Mouse (Mus musculus) MEL (cell line): Measurements from ENCODE around the gene Qrich1. TPM values are rescaled to one million over a fixed set of nuclear protein-coding genes. Genes with fewer than 3 reads are reported as not detected.

Experiments used
- DNase-seq: peaks from one replicate; pipeline ENCODE4 v3.0.0; 2011; ENCODE audit warnings: low read depth, low spot score
- H3K27ac ChIP-seq: 2 replicates; pipeline ENCODE4 v1.5.1; 2012; ENCODE audit warnings: low read depth, mild to moderate bottlenecking, control low read depth, low read length, moderate library complexity; ENCODE audit not compliant: control insufficient read depth
- H3K27me3 ChIP-seq, 2 experiments: fragments of 150-350 bp in 1 of 2; sonication (generic) in 1 of 2; 2 replicates each; pipeline ENCODE4 v1.6.1; 2012; ENCODE audit warnings: low read length in 2 of 2, mild to moderate bottlenecking in 2 of 2, improper control_type of control experiment in 1 of 2, moderate library complexity in 1 of 2; ENCODE audit not compliant: insufficient read depth in 2 of 2, control insufficient read depth in 1 of 2
- H3K36me3 ChIP-seq, 2 experiments: 2 replicates each; pipeline ENCODE4 v1.6.1; 2012 to 2014; ENCODE audit warnings: low read length in 2 of 2, improper control_type of control experiment in 1 of 2, inconsistent platforms in 1 of 2, mild to moderate bottlenecking in 1 of 2; ENCODE audit not compliant: insufficient read depth in 2 of 2, control insufficient read depth in 1 of 2
- H3K4me1 ChIP-seq, 2 experiments: fragments of 150-350 bp in 1 of 2; sonication (generic) in 1 of 2; 2 replicates each; pipeline ENCODE4 v1.6.1; 2012; ENCODE audit warnings: low read length in 2 of 2, improper control_type of control experiment in 1 of 2, mild to moderate bottlenecking in 1 of 2; ENCODE audit not compliant: insufficient read depth in 2 of 2, control insufficient read depth in 1 of 2
- H3K4me3 ChIP-seq, 2 experiments: fragments of 150-350 bp in 1 of 2; sonication (generic) in 1 of 2; 2 replicates each; pipeline ENCODE4 v1.5.1; 2012; ENCODE audit warnings: low read depth in 2 of 2, low read length in 2 of 2, mild to moderate bottlenecking in 2 of 2, moderate library complexity in 2 of 2, control low read depth in 1 of 2, improper control_type of control experiment in 1 of 2; ENCODE audit not compliant: control insufficient read depth in 1 of 2, insufficient read depth in 1 of 2
- H3K79me2 ChIP-seq: 2 replicates; pipeline ENCODE4 v1.6.1; 2012; ENCODE audit warnings: mild to moderate bottlenecking, low read length, moderate library complexity; ENCODE audit not compliant: control insufficient read depth, poor library complexity, insufficient read depth
- H3K9ac ChIP-seq: 2 replicates; pipeline ENCODE4 v1.6.1; 2012; ENCODE audit warnings: low read depth, mild to moderate bottlenecking, control low read depth, low read length, moderate library complexity; ENCODE audit not compliant: control insufficient read depth, poor library complexity, severe bottlenecking
- H3K9me3 ChIP-seq: fragments of 150-350 bp; sonication (generic); replicated peaks from 2 replicates; pipeline ENCODE4 v1.6.1; 2012; ENCODE audit warnings: mild to moderate bottlenecking, low read length, improper control_type of control experiment, moderate library complexity; ENCODE audit not compliant: insufficient read depth
- CHD1 ChIP-seq: IDR thresholded peaks from 2 replicates; pipeline ENCODE4 v1.6.1; 2012; ENCODE audit warnings: low read depth, mild to moderate bottlenecking, inconsistent platforms, low read length, improper control_type of control experiment
- CTCF ChIP-seq, 3 experiments: IDR thresholded peaks in 2 of 3; conservative IDR thresholded peaks in 1 of 3; 2 replicates each; pipeline ENCODE4 v1.5.1; 2011 to 2012; ENCODE audit warnings: low read length in 3 of 3, low read depth in 2 of 3, mild to moderate bottlenecking in 2 of 3, improper control_type of control experiment in 1 of 3, inconsistent platforms in 1 of 3, mixed read lengths in 1 of 3, moderate library complexity in 1 of 3; ENCODE audit not compliant: control insufficient read depth in 1 of 3, insufficient read depth in 1 of 3, poor library complexity in 1 of 3, severe bottlenecking in 1 of 3
- ELF1 ChIP-seq: IDR thresholded peaks from 2 replicates; pipeline ENCODE4 v1.6.1; 2014; ENCODE audit warnings: low read depth, mild to moderate bottlenecking, inconsistent platforms, low read length, improper control_type of control experiment, moderate library complexity
- ETS1 ChIP-seq: IDR thresholded peaks from 2 replicates; pipeline ENCODE4 v1.6.1; 2012; ENCODE audit warnings: low read depth, mild to moderate bottlenecking, inconsistent platforms, low read length, improper control_type of control experiment, moderate library complexity
- GATA1 ChIP-seq: IDR thresholded peaks from 2 replicates; pipeline ENCODE4 v1.6.1; 2011; ENCODE audit warnings: low read depth, low read length, improper control_type of control experiment
- MAFK ChIP-seq: IDR thresholded peaks from 2 replicates; pipeline ENCODE4 v1.6.1; 2011; ENCODE audit warnings: low read depth, mild to moderate bottlenecking, low read length, improper control_type of control experiment, borderline replicate concordance
- MAX ChIP-seq: IDR thresholded peaks from 2 replicates; pipeline ENCODE4 v1.6.1; 2011; ENCODE audit warnings: low read length, improper control_type of control experiment
- MXI1 ChIP-seq: IDR thresholded peaks from 2 replicates; pipeline ENCODE4 v1.6.1; 2011; ENCODE audit warnings: mild to moderate bottlenecking, low read depth, low read length, improper control_type of control experiment
- NRF1 ChIP-seq: IDR thresholded peaks from 2 replicates; pipeline ENCODE4 v1.6.1; 2014; ENCODE audit warnings: low read depth, mild to moderate bottlenecking, inconsistent platforms, low read length, improper control_type of control experiment, moderate library complexity; ENCODE audit not compliant: poor library complexity, insufficient read depth, severe bottlenecking
- POLR2A ChIP-seq, 2 experiments: IDR thresholded peaks; 2 replicates each; pipeline ENCODE4 v1.6.1; 2011 to 2012; ENCODE audit warnings: low read length in 2 of 2, mild to moderate bottlenecking in 2 of 2, control low read depth in 1 of 2, improper control_type of control experiment in 1 of 2, low read depth in 1 of 2, moderate library complexity in 1 of 2; ENCODE audit not compliant: control insufficient read depth in 1 of 2, insufficient read depth in 1 of 2, poor library complexity in 1 of 2
- RAD21 ChIP-seq: IDR thresholded peaks from 2 replicates; pipeline ENCODE4 v1.6.1; 2011; ENCODE audit warnings: mild to moderate bottlenecking, low read depth, low read length, improper control_type of control experiment
- SIN3A ChIP-seq: IDR thresholded peaks from 2 replicates; pipeline ENCODE4 v1.6.1; 2012; ENCODE audit warnings: low read length, improper control_type of control experiment, inconsistent platforms
- TAL1 ChIP-seq: IDR thresholded peaks from 2 replicates; pipeline ENCODE4 v1.6.1; 2012; ENCODE audit warnings: mild to moderate bottlenecking, inconsistent platforms, low read length, moderate library complexity, mixed read lengths
- TBP ChIP-seq: IDR thresholded peaks from 2 replicates; pipeline ENCODE4 v1.8.0; 2011; ENCODE audit warnings: low read depth, low read length, improper control_type of control experiment
- TCF12 ChIP-seq: IDR thresholded peaks from 2 replicates; pipeline ENCODE4 v1.6.1; 2014; ENCODE audit warnings: low read depth, mild to moderate bottlenecking, inconsistent platforms, low read length, improper control_type of control experiment, moderate library complexity
- USF1 ChIP-seq: IDR thresholded peaks from 2 replicates; pipeline ENCODE4 v1.6.1; 2014; ENCODE audit warnings: low read depth, mild to moderate bottlenecking, inconsistent platforms, low read length, improper control_type of control experiment, moderate library complexity
- USF2 ChIP-seq, 2 experiments: IDR thresholded peaks; 2 replicates each; pipeline ENCODE4 v1.6.1; 2011 to 2012; ENCODE audit warnings: improper control_type of control experiment in 2 of 2, low read length in 2 of 2, borderline replicate concordance in 1 of 2, inconsistent platforms in 1 of 2, low read depth in 1 of 2, mild to moderate bottlenecking in 1 of 2; ENCODE audit not compliant: insufficient read depth in 1 of 2
- ZC3H11A ChIP-seq: IDR thresholded peaks from 2 replicates; pipeline ENCODE4 v1.6.1; 2012; ENCODE audit warnings: low read depth, mild to moderate bottlenecking, inconsistent platforms, low read length, improper control_type of control experiment
- ZKSCAN1 ChIP-seq: IDR thresholded peaks from 2 replicates; pipeline ENCODE4 v1.6.1; 2012; ENCODE audit warnings: low read depth, mild to moderate bottlenecking, inconsistent platforms, low read length, improper control_type of control experiment, moderate library complexity
- ZNF384 ChIP-seq: IDR thresholded peaks from 2 replicates; pipeline ENCODE4 v1.6.1; 2012; ENCODE audit warnings: low read depth, mild to moderate bottlenecking, inconsistent platforms, low read length, improper control_type of control experiment
- polyA plus RNA-seq, 2 experiments: library from polyadenylated mRNA; stranded (reverse) in 1 of 2; unstranded in 1 of 2; fragments of >175 nt in 1 of 2; fragments of >200 nt in 1 of 2; gene quantifications; 2 replicates each; pipeline versions ENCODE4 v1.2.1 to v1.2.4; 2012; ENCODE audit warnings: low replicate concordance in 2 of 2, low read depth in 1 of 2; ENCODE audit not compliant: insufficient read length in 2 of 2, insufficient read depth in 1 of 2, missing spikeins in 1 of 2
- total RNA-seq: library from RNA; depleted of rRNA; stranded (reverse); fragments of 300-350 nt; gene quantifications from 2 replicates; pipeline ENCODE4 v1.2.3, GENCODE M21; 2012

The Qrich1 gene
- total and polyA plus RNA-seq, 3 experiments, result 84.5 to 161 (median 126) TPM

GRCm38 (mm10) chr9:108571401-108571973 lies 54.9 kb downstream of the Qrich1 start:
- H3K36me3 ChIP-seq, result peaks cover 0 to 12% of the 10 kb centered on the region in 2 experiments; a peak in 3 of 4 replicates
- H3K4me1 ChIP-seq, result peaks cover 0 to 18% of the 10 kb centered on the region in 2 experiments; a peak in 3 of 4 replicates
- no peaks in the 10 kb centered on the region for H3K9me3 ChIP-seq

GRCm38 (mm10) chr9:108572321-108572720 lies 55.7 kb downstream of the Qrich1 start:
- Histone ChIP-seq H3K9ac (no peak overlapping the region), H3K36me3 (peaks cover 0 to 12% of the 10 kb centered on the region in 2 experiments; a peak in 3 of 4 replicates), H3K27me3 (no peaks in the 10 kb centered on the region), H3K4me1 (peaks cover 0 to 18% of the 10 kb centered on the region in 2 experiments; a peak in 3 of 4 replicates), H3K9me3 (no peaks in the 10 kb centered on the region), H3K27ac (no peak overlapping the region), H3K4me3 (no peak overlapping the region), H3K79me2 (peaks cover 25% of the 10 kb centered on the region)
- DNase-seq, result no peak
- TF ChIP-seq TAL1, result no peak
- TF ChIP-seq TBP, result no peak
- TF ChIP-seq NRF1, result no peak

More at GRCm38 (mm10) chr9:108571401-108571973, 54.9 kb downstream of the Qrich1 start:
- H3K4me3 ChIP-seq, result no peak overlapping the region
- no peaks in the 10 kb centered on the region for H3K27me3 ChIP-seq
- peaks cover 27% of the 10 kb centered on the region for H3K79me2 ChIP-seq
- no peak for DNase-seq
- no peak for TF ChIP-seq RAD21
- no peak for TF ChIP-seq ETS1
- no peak for TF ChIP-seq MXI1
- TF ChIP-seq CTCF (IDR thresholded peaks at IDR 0.05 in 2 of 3, conservative IDR thresholded peaks at IDR 0.05 in 1 of 3; ENCODE audit: control insufficient read depth in 1 of 3, insufficient read depth in 1 of 3, low read depth in 2 of 3, low read length in 3 of 3, poor library complexity in 1 of 3, severe bottlenecking in 1 of 3), result no peak
- TF ChIP-seq ZKSCAN1, result no peak
- no peak for TF ChIP-seq ZNF384
- TF ChIP-seq ZC3H11A, result no peak
- no peak for TF ChIP-seq GATA1
- TF ChIP-seq MAX, result no peak
- no peak for TF ChIP-seq CHD1
- TF ChIP-seq TCF12, result no peak
- TF ChIP-seq POLR2A (IDR thresholded peaks at IDR 0.05; ENCODE audit: control insufficient read depth in 1 of 2, insufficient read depth in 1 of 2, low read depth in 1 of 2, low read length in 2 of 2, poor library complexity in 1 of 2), result no peak
- TF ChIP-seq MAFK, result no peak
- TF ChIP-seq USF2 (IDR thresholded peaks at IDR 0.05; ENCODE audit: borderline replicate concordance in 1 of 2, insufficient read depth in 1 of 2, low read depth in 1 of 2, low read length in 2 of 2), result no peak
- TF ChIP-seq ELF1, result no peak
- no peak for TF ChIP-seq SIN3A
- no peak for TF ChIP-seq TBP
- TF ChIP-seq USF1, result no peak
- TF ChIP-seq NRF1, result no peak
- H3K9ac ChIP-seq, result no peak overlapping the region
- no peak overlapping the region for H3K27ac ChIP-seq
